Mouse (Mus musculus) C2C12 (cell line): ENCODE measurements around the gene AW822073. TPM values are rescaled to one million over a fixed set of nuclear protein-coding genes. Genes with fewer than 3 reads are reported as not detected.

ENCODE experiments used
- H3K27me3 ChIP-seq: one replicate; pipeline ENCODE4 v1.6.1; 2011; ENCODE audit not compliant: control insufficient read depth, insufficient read depth, insufficient read length
- H3K36me3 ChIP-seq: one replicate; pipeline ENCODE4 v1.6.1; 2011; ENCODE audit not compliant: control insufficient read depth, insufficient read depth
- H3K4me3 ChIP-seq: one replicate; pipeline ENCODE4 v1.5.1; 2011; ENCODE audit warnings: mild to moderate bottlenecking, control low read depth; ENCODE audit not compliant: poor library complexity, insufficient read depth, severe bottlenecking
- H3K79me2 ChIP-seq: one replicate; pipeline ENCODE4 v1.6.1; 2011; ENCODE audit not compliant: control insufficient read depth, insufficient read depth
- H3K79me3 ChIP-seq: one replicate; pipeline ENCODE4 v1.6.1; 2011; ENCODE audit warnings: low read depth, control low read depth
- H3ac ChIP-seq: one replicate; pipeline ENCODE3; 2011; ENCODE audit warnings: low read depth; ENCODE audit not compliant: control insufficient read depth, insufficient read length
- CEBPB ChIP-seq: IDR thresholded peaks from one replicate; pipeline ENCODE4 v1.6.1; 2011; ENCODE audit warnings: low read depth, mild to moderate bottlenecking, control low read depth, moderate library complexity
- CTCF ChIP-seq: IDR thresholded peaks from one replicate; pipeline ENCODE4 v1.5.1; 2011; ENCODE audit not compliant: control insufficient read depth, insufficient read depth, insufficient read length
- FOSL1 ChIP-seq: IDR thresholded peaks from one replicate; pipeline ENCODE4 v1.8.0; 2011; ENCODE audit warnings: mild to moderate bottlenecking, low read length; ENCODE audit not compliant: poor library complexity, insufficient read depth, severe bottlenecking
- MAX ChIP-seq: IDR thresholded peaks from one replicate; pipeline ENCODE4 v1.6.1; 2011; ENCODE audit warnings: mild to moderate bottlenecking, control low read depth
- MYOD1 ChIP-seq: IDR thresholded peaks from one replicate; pipeline ENCODE4 v1.6.1; 2011; ENCODE audit warnings: low read depth; ENCODE audit not compliant: control insufficient read depth, insufficient read length
- MYOG ChIP-seq: IDR thresholded peaks from one replicate; pipeline ENCODE4 v1.6.1; 2011; ENCODE audit not compliant: control insufficient read depth, insufficient read length; ENCODE audit errors: extremely low read depth
- USF1 ChIP-seq: IDR thresholded peaks from one replicate; pipeline ENCODE4 v1.6.1; 2011; ENCODE audit warnings: low read depth, mild to moderate bottlenecking, control low read depth, moderate library complexity
- polyA plus RNA-seq: library from polyadenylated mRNA; unstranded; fragments of >200 nt; fragmentation: generic; extraction: Trizol; gene quantifications from one replicate; pipeline ENCODE4 v1.2.1, GENCODE M21; 2012; ENCODE audit warnings: missing spikeins

Gene AW822073
- polyA plus RNA-seq, 1 experiment: not detected

DNA sequence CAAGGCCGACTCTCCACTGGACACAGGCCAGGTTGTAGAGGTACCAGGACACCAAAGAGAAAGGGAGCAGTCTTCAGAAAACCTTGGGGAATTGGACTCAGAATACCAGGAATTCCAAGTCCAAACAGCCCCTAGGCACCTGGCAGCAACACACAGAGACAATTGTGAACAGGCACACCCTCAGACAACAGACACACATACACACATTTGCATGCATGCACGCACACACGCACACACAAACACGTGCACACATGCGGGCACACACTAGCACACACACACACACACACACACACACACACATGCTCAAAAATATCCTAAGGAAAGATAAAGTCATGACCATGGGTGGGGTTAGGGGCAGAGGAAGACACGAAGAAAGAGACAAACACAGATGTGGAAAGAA is 4.0 kb downstream of the AW822073 start:
- Histone ChIP-seq H3K27me3 (no peaks in the 10 kb centered on the region), H3K36me3 (no peaks in the 10 kb centered on the region), H3ac (no peak overlapping the region), H3K79me2 (no peaks in the 10 kb centered on the region), H3K4me3 (no peak overlapping the region), H3K79me3 (no peaks in the 10 kb centered on the region)
- TF ChIP-seq MAX (no peak), USF1 (no peak), FOSL1 (no peak), CEBPB (no peak), CTCF (no peak), MYOD1 (no peak), MYOG (no peak)

DNA sequence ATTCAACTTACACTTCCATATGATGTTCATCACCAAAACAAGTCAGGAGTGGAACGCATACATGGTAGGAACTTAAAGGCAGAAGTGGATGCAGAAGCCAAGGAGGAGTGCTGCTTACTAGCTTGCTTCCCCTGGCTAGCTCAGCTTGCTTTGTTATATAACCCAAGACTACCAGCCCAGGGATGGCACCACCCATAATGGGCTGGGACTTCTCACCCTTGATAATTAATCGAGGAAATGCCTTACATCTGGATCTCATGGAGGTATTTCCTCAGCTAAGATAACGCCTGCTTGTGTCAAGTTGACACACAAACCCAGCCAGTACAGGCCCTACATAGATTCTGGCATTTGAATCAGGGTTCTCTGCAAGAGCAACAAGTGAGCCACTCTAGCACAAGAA is 7.4 kb downstream of the AW822073 start:
- Histone ChIP-seq H3K4me3 (no peak overlapping the region), H3K27me3 (no peaks in the 10 kb centered on the region), H3K36me3 (no peaks in the 10 kb centered on the region), H3K79me3 (no peaks in the 10 kb centered on the region), H3ac (no peak overlapping the region), H3K79me2 (no peaks in the 10 kb centered on the region)
- TF ChIP-seq USF1 (no peak), CEBPB (no peak), MAX (no peak), MYOD1 (no peak), CTCF (no peak), FOSL1 (no peak), MYOG (no peak)

DNA sequence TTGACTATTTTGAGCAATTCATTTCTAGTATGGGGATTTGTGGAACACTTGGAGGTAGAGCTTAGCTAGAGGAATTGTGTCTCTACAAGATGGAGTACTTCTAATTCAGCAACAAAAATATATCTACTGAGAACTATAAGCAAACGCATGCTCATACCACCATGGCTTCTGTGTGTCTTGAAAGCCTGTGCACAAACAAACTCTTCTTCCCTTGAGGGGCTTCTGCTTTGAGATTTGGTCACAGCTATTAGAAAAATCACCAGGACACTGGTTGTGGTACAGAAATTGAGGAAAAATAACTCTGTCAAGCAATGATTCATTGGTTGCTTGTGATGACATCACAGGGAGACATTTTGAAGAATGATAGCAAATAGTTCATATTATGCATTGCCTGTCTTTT is 9.4 kb downstream of the AW822073 start:
- H3ac ChIP-seq: no peak overlapping the region
- no peaks in the 10 kb centered on the region for H3K79me2 ChIP-seq
- H3K27me3 ChIP-seq: peaks cover 3% of the 10 kb centered on the region
- H3K4me3 ChIP-seq: no peak overlapping the region
- TF ChIP-seq MYOG (no peak), FOSL1 (no peak), CEBPB (no peak), CTCF (no peak), MYOD1 (no peak), MAX (no peak), USF1 (no peak)
- H3K36me3 ChIP-seq: no peaks in the 10 kb centered on the region
- no peaks in the 10 kb centered on the region for H3K79me3 ChIP-seq

DNA sequence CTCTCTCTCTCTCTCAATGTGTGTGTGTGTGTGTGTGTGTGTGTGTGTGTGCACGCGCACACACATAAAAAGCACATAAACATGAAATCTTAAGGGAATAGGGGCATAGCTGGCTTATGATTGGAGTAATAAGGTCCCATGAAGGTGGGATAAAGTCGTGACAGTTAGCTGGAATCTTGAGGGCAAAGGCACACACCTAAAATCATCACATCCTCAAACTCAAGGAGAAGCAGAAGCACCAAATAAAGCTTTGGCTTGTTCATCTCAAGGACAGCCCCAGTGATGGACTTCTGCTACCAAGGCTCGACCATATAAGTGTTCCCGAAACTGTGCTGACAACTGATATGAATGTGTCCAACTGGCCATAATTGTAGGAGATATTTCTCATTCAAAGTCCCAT is 9.8 kb downstream of the AW822073 start:
- Histone ChIP-seq H3K79me2 (no peaks in the 10 kb centered on the region), H3ac (no peak overlapping the region), H3K79me3 (no peaks in the 10 kb centered on the region), H3K36me3 (no peaks in the 10 kb centered on the region), H3K4me3 (no peak overlapping the region), H3K27me3 (peaks cover 3% of the 10 kb centered on the region)
- TF ChIP-seq CEBPB (no peak), CTCF (no peak), MYOD1 (no peak), MAX (no peak), FOSL1 (no peak), USF1 (no peak), MYOG (no peak)

DNA sequence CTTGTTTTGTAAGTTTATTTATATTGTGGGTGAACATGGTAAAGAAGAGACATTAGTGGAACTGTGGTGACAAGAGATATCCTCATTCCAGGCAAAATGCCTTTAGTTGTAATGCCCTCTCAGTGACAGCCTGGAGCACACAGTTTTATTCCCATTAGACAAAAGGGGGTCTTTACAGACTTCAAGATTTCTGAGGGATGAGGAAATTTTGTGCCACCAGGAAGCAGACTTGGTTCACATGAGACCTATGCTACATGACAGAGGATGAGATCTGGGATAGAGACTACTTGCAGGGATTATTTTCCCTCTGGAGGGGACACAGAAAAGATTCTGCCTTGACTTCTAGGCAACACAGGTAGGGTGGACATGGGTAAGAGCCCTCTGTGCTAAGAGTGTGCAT is 10.2 kb downstream of the AW822073 start:
- H3K36me3 ChIP-seq: no peaks in the 10 kb centered on the region
- TF ChIP-seq CEBPB (no peak), CTCF (no peak), USF1 (no peak), MYOD1 (no peak), FOSL1 (no peak), MAX (no peak), MYOG (no peak)
- H3K27me3 ChIP-seq: peaks cover 3% of the 10 kb centered on the region
- H3K79me2 ChIP-seq: no peaks in the 10 kb centered on the region
- H3K4me3 ChIP-seq: no peak overlapping the region
- no peak overlapping the region for H3ac ChIP-seq
- no peaks in the 10 kb centered on the region for H3K79me3 ChIP-seq

DNA sequence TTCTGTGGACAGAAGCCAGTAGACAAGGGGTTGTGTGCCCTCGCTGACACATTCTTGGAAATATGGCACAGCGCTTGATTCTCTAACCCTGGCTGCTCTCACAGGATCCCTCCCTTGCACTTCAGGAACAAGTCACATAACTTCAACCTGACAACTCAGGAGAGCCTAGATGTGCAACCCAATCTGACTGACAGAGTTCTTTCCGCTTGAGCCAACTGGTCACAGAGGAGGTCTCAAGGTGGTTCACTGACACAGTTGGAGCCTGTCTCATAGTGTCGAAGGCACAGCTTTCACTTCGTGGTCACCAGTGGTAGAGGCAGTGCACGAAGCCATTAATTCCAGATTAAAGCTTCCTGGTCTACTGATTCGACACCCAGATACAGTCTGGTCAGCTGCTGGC is 12.5 kb downstream of the AW822073 start:
- TF ChIP-seq MAX (no peak), CEBPB (no peak), MYOD1 (no peak), CTCF (no peak), FOSL1 (no peak), USF1 (no peak), MYOG (no peak)
- peaks cover 3% of the 10 kb centered on the region for H3K27me3 ChIP-seq
- H3K79me2 ChIP-seq: no peaks in the 10 kb centered on the region
- no peaks in the 10 kb centered on the region for H3K79me3 ChIP-seq
- no peaks in the 10 kb centered on the region for H3K36me3 ChIP-seq
- H3ac ChIP-seq: no peak overlapping the region
- no peak overlapping the region for H3K4me3 ChIP-seq
